Mouse (Mus musculus): ENCODE measurements at regions not wholly inside any gene's neighbourhood (a gene's known extent, or its start where the extent isn't known, plus 50 kb on each side); places are given as distances from the start of the nearest gene placed in this dataset.

DNA sequence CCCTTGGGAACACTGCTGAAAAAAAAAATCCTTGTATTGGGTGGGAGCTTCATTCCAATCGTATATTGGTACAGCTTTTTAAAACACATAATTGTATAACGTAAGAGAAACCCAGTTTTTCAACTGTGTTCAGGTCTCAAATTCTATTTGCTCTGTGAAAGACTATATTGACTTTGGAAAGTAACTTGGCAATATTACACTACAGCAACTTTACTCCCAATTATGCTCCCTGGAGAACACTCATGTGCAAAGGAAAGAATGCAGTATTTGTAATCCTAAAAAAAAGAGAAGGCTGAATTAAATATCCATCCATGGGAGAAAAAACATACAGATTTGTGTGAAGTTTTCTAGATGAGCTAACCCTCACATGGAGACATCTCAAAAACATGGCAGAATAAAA lies 1356.7 kb upstream of the A1bg start:
- Histone ChIP-seq H3K4me3 (ENCODE audit: control insufficient read depth, low read depth, low read length) (no peak overlapping the region), H3K36me3 (ENCODE audit: control insufficient read depth, insufficient read depth, low read length) (no peaks in the 10 kb centered on the region), H3K27me3 (ENCODE audit: control insufficient read depth, insufficient read depth, low read length) (no peaks in the 10 kb centered on the region), H3K4me1 (ENCODE audit: control insufficient read depth, insufficient read depth, low read length) (no peaks in the 10 kb centered on the region), H3K27ac (ENCODE audit: control insufficient read depth, insufficient read depth, low read depth, low read length) (no peak overlapping the region)
- TF ChIP-seq CTCF (IDR thresholded peaks at IDR 0.05; ENCODE audit: control insufficient read depth, insufficient read depth, insufficient replicate concordance, low read depth, low read length) (no peak), POLR2A (IDR thresholded peaks at IDR 0.05; ENCODE audit: control insufficient read depth, low read depth, low read length) (no peak)

DNA sequence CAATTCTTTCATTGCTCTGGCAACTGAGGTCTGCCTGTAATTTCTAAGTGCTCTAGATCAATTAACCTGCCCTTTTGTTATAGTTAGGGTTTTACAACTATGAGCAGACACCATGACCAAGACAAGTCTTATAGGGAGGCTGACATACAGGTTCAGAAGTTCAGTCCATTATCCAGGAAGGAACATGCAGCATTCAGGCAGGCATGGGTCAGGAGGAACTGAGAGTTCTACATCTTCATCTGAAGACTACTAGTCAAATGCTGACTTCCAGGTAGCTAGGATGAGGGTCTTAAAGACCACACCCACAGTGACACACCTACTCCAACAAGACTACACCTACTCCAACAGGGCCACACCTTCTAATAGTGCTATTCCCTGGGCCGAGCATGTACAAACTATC lies 1352.0 kb upstream of the A1bg start:
- no peaks in the 10 kb centered on the region for H3K27me3 ChIP-seq (ENCODE audit: control insufficient read depth, insufficient read depth, low read length)

DNA sequence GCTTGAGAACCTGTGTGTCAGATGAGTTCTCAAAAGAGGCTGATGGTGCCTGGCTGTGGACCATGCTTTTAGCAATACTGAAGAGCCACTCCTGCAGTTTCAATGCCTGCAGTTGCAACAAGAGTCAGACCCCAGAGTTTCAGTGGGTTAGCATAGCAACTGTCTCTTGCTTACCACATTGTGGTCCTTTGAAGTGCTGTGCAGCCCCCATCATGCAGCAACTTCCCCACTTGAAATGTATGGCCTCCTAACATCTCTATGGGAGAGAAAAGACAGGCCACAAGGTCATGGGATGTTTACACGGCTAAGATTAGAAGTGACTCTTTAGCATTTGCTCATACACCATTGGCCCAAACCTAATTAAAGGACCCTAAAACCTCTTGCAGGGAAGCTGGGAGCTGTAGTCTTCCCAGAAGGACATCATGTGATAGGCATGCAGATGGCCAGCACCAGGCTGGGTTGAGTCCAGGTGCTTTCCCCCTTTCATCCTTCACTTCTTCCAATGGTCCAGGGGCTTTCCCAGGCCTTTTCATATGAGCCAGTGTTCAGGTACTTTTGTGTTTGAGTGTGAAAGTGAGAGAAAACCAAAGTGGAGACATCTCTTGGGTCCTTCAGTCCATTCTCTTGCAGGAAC lies 1351.2 kb upstream of the A1bg start:
- H3K36me3 ChIP-seq (ENCODE audit: control insufficient read depth, insufficient read depth, low read length), result no peaks in the 10 kb centered on the region
- H3K4me1 ChIP-seq (ENCODE audit: control insufficient read depth, insufficient read depth, low read length), result no peaks in the 10 kb centered on the region
- no peak overlapping the region for H3K27ac ChIP-seq (ENCODE audit: control insufficient read depth, insufficient read depth, low read depth, low read length)
- no peaks in the 10 kb centered on the region for H3K27me3 ChIP-seq (ENCODE audit: control insufficient read depth, insufficient read depth, low read length)
- TF ChIP-seq CTCF (IDR thresholded peaks at IDR 0.05; ENCODE audit: control insufficient read depth, insufficient read depth, insufficient replicate concordance, low read depth, low read length) (no peak), POLR2A (IDR thresholded peaks at IDR 0.05; ENCODE audit: control insufficient read depth, low read depth, low read length) (no peak)
- H3K4me3 ChIP-seq (ENCODE audit: control insufficient read depth, low read depth, low read length), result no peak overlapping the region

More for the DNA sequence above, 1352.0 kb upstream of the A1bg start:
- no peak overlapping the region for H3K27ac ChIP-seq (ENCODE audit: control insufficient read depth, insufficient read depth, low read depth, low read length)
- H3K4me1 ChIP-seq (ENCODE audit: control insufficient read depth, insufficient read depth, low read length), result no peaks in the 10 kb centered on the region
- no peak overlapping the region for H3K4me3 ChIP-seq (ENCODE audit: control insufficient read depth, low read depth, low read length)
- no peaks in the 10 kb centered on the region for H3K36me3 ChIP-seq (ENCODE audit: control insufficient read depth, insufficient read depth, low read length)
- TF ChIP-seq POLR2A (IDR thresholded peaks at IDR 0.05; ENCODE audit: control insufficient read depth, low read depth, low read length) (no peak), CTCF (IDR thresholded peaks at IDR 0.05; ENCODE audit: control insufficient read depth, insufficient read depth, insufficient replicate concordance, low read depth, low read length) (no peak)

DNA sequence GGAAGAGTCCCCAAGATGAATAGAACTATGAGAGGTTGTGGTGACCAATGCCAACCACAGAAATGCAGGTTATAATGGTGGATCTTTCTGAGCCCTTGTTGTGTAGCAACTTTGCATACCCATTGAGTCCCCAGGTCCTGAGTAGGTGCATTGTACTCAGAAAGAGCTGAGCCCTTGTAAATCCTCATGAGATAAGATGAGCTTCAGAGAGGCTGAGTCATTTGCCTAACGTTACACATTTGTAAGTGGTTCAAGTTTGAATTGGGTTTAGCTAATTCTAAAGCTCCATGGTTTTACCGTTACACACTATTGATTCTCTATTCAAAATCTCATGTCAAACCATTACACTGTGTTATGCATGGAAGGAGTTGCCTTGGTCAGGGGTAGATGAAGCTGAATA lies 1349.9 kb upstream of the A1bg start:
- no peaks in the 10 kb centered on the region for H3K4me1 ChIP-seq (ENCODE audit: control insufficient read depth, insufficient read depth, low read length)
- H3K27me3 ChIP-seq (ENCODE audit: control insufficient read depth, insufficient read depth, low read length), result no peaks in the 10 kb centered on the region
- H3K4me3 ChIP-seq (ENCODE audit: control insufficient read depth, low read depth, low read length), result no peak overlapping the region
- H3K27ac ChIP-seq (ENCODE audit: control insufficient read depth, insufficient read depth, low read depth, low read length), result no peak overlapping the region
- H3K36me3 ChIP-seq (ENCODE audit: control insufficient read depth, insufficient read depth, low read length), result no peaks in the 10 kb centered on the region
- TF ChIP-seq CTCF (IDR thresholded peaks at IDR 0.05; ENCODE audit: control insufficient read depth, insufficient read depth, insufficient replicate concordance, low read depth, low read length) (no peak), POLR2A (IDR thresholded peaks at IDR 0.05; ENCODE audit: control insufficient read depth, low read depth, low read length) (no peak)

DNA sequence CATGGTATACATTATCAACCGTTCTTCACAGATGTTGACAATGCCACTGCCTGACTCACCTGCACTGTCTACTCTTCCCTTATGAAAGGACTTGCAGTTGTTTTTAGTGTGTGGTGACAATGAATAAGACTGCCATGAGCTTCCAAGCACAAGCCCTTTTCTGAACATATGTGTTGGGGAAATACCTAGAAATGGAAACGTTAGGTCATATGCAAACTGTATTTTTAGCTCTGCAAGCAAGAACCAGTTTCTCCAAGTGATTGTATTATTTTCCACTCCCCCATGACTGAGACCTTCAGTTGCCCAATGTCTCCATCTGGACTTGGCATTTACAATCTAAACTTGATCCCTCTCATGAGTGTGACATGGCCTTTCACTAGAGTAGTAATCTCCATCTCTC lies 1348.6 kb upstream of the A1bg start:
- no peaks in the 10 kb centered on the region for H3K36me3 ChIP-seq (ENCODE audit: control insufficient read depth, insufficient read depth, low read length)
- no peaks in the 10 kb centered on the region for H3K27me3 ChIP-seq (ENCODE audit: control insufficient read depth, insufficient read depth, low read length)
- H3K27ac ChIP-seq (ENCODE audit: control insufficient read depth, insufficient read depth, low read depth, low read length), result no peak overlapping the region
- H3K4me1 ChIP-seq (ENCODE audit: control insufficient read depth, insufficient read depth, low read length), result no peaks in the 10 kb centered on the region
- H3K4me3 ChIP-seq (ENCODE audit: control insufficient read depth, low read depth, low read length), result no peak overlapping the region
- TF ChIP-seq CTCF (IDR thresholded peaks at IDR 0.05; ENCODE audit: control insufficient read depth, insufficient read depth, insufficient replicate concordance, low read depth, low read length) (no peak), POLR2A (IDR thresholded peaks at IDR 0.05; ENCODE audit: control insufficient read depth, low read depth, low read length) (no peak)

DNA sequence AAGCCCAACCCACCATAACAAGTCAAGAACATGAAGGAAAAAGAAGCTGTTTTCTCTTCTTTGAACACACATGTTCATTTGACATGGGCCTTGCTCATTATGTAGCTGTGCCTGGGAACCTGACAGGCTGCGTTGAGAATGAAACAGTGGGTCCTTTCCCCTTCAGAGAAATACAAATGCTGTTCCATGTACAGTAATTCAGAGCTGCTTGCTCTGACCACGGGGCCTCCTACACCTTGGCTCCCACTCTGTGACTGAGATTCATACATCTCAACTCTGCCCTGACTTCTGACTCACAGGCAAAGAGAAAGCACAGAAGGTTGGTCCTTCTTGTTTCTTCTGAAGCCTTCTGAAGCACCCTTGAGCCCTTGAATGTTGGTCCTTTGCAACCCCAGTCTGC lies 1345.4 kb upstream of the A1bg start:
- no peak for TF ChIP-seq CTCF (IDR thresholded peaks at IDR 0.05; ENCODE audit: control insufficient read depth, insufficient read depth, insufficient replicate concordance, low read depth, low read length)
- no peak for TF ChIP-seq POLR2A (IDR thresholded peaks at IDR 0.05; ENCODE audit: control insufficient read depth, low read depth, low read length)
- Histone ChIP-seq H3K4me3 (ENCODE audit: control insufficient read depth, low read depth, low read length) (no peak overlapping the region), H3K27ac (ENCODE audit: control insufficient read depth, insufficient read depth, low read depth, low read length) (no peak overlapping the region), H3K27me3 (ENCODE audit: control insufficient read depth, insufficient read depth, low read length) (no peaks in the 10 kb centered on the region), H3K4me1 (ENCODE audit: control insufficient read depth, insufficient read depth, low read length) (no peaks in the 10 kb centered on the region), H3K36me3 (ENCODE audit: control insufficient read depth, insufficient read depth, low read length) (no peaks in the 10 kb centered on the region)

DNA sequence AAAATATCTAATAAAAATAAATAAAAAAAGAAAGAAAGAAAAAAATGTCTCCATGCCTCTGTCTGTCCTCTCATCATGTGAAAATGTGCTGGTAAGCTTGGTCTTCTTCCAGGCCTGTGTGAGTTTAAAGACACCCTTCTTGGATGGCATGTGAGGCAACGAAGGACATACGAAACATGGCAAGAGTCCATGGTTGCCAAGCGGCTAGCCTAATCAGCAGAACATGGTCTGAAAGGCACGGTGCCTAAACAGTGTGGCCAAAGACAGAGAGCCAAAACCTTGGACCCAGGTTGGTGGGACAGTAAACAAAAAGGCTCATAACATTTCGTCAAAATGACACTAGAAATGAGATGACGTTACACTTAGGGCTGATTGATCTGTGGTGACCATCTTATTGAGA lies 1344.7 kb upstream of the A1bg start:
- no peak for TF ChIP-seq POLR2A (IDR thresholded peaks at IDR 0.05; ENCODE audit: control insufficient read depth, low read depth, low read length)
- TF ChIP-seq CTCF (IDR thresholded peaks at IDR 0.05; ENCODE audit: control insufficient read depth, insufficient read depth, insufficient replicate concordance, low read depth, low read length), result no peak
- no peaks in the 10 kb centered on the region for H3K36me3 ChIP-seq (ENCODE audit: control insufficient read depth, insufficient read depth, low read length)
- H3K4me1 ChIP-seq (ENCODE audit: control insufficient read depth, insufficient read depth, low read length), result no peaks in the 10 kb centered on the region
- H3K27ac ChIP-seq (ENCODE audit: control insufficient read depth, insufficient read depth, low read depth, low read length), result no peak overlapping the region
- no peaks in the 10 kb centered on the region for H3K27me3 ChIP-seq (ENCODE audit: control insufficient read depth, insufficient read depth, low read length)
- no peak overlapping the region for H3K4me3 ChIP-seq (ENCODE audit: control insufficient read depth, low read depth, low read length)

DNA sequence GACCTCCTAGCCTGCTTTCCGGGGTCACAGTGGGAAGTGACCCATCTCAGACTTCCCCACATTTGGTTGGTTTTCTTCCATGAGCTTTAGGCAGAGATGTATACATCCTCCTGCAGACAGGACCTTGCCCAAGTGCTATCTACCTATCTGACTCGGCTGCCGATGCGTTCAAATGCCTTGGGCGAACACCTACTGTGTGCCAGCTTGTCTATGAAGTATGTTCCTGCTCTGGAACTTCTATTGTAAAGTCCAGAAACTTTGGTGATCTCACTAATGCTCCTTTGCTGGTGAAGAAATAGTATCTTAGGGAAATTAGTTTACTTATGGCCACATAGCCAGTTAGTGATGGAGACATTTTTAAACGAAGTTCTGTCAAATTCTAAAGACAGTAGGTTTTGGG lies 1343.2 kb upstream of the A1bg start:
- H3K4me3 ChIP-seq (ENCODE audit: control insufficient read depth, low read depth, low read length), result no peak overlapping the region
- H3K36me3 ChIP-seq (ENCODE audit: control insufficient read depth, insufficient read depth, low read length), result no peaks in the 10 kb centered on the region
- H3K27me3 ChIP-seq (ENCODE audit: control insufficient read depth, insufficient read depth, low read length), result no peaks in the 10 kb centered on the region
- H3K4me1 ChIP-seq (ENCODE audit: control insufficient read depth, insufficient read depth, low read length), result no peaks in the 10 kb centered on the region
- no peak for TF ChIP-seq POLR2A (IDR thresholded peaks at IDR 0.05; ENCODE audit: control insufficient read depth, low read depth, low read length)
- no peak for TF ChIP-seq CTCF (IDR thresholded peaks at IDR 0.05; ENCODE audit: control insufficient read depth, insufficient read depth, insufficient replicate concordance, low read depth, low read length)
- H3K27ac ChIP-seq (ENCODE audit: control insufficient read depth, insufficient read depth, low read depth, low read length), result no peak overlapping the region

Measured in testis, adult 2 months (tissue).